ENCODE assay signal across 12 mouse cellular contexts in the genomic region with DNA sequence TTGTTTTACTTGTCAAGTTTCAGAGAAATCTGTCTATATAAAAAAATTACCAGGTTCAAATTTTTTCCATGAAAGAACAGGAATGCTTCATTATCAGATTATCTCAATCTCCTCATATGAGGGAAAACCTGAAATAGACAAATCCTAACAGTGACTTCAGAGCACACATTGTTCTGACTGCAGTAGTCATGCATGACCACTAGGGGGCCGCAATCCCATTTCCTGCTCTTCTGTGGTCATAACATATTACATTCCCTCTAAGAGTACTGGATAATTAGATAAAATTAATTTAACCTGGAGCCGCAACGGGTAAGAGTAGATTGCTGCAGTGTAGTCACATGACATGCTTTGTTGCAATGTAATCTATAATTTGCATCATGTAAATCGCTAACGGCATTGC. TPM values are rescaled to one million over a fixed set of nuclear protein-coding genes. Genes with fewer than 3 reads are reported as not detected.
A peak's percentile ranks its signal among the peaks of the same experiment; 100 is the strongest.
DNase-seq lines count a peak whose midpoint lies in the region; ATAC-seq and TF ChIP-seq lines count a peak whose summit lies in the region.
"Had no signal": no experiment of that assay in that cellular context is flagged by ENCODE, and none has a peak within 500 bp of the region (broad histone marks: within the 10 kb centered on the region; RNA-seq: fewer than 3 reads in every experiment).

No protein-coding gene starts in this region.

- no peaks in the 10 kb centered on the region for H3K36me3 ChIP-seq in kidney, postnatal 0 days (ENCODE audit: insufficient read depth, low read length)
- H3K36me3 ChIP-seq in kidney, embryonic 16.5 days (ENCODE audit: insufficient read depth, low read length), result no peaks in the 10 kb centered on the region
- no peaks in the 10 kb centered on the region for H3K36me3 ChIP-seq in stomach, postnatal 0 days (ENCODE audit: control insufficient read depth, insufficient read depth, low read length)
- H3K36me3 ChIP-seq in forebrain, embryonic 16.5 days (ENCODE audit: control insufficient read depth, insufficient read depth), result no peaks in the 10 kb centered on the region
- H3K36me3 ChIP-seq: embryonic facial prominence, embryonic 15.5 days had no signal

- TF ChIP-seq EP300 in stomach, postnatal 0 days (optimal IDR thresholded peaks at IDR 0.05), result no peak

- H3K9me3 ChIP-seq in kidney, postnatal 0 days (replicated peaks; ENCODE audit: low read length), result no peaks in the 10 kb centered on the region
- H3K9me3 ChIP-seq in kidney, embryonic 16.5 days (ENCODE audit: low read length), result no peaks in the 10 kb centered on the region
- H3K9me3 ChIP-seq in stomach, postnatal 0 days (ENCODE audit: control insufficient read depth, low read length), result no peaks in the 10 kb centered on the region
- H3K9me3 ChIP-seq in forebrain, embryonic 16.5 days (ENCODE audit: control insufficient read depth, low read length), result no peaks in the 10 kb centered on the region
- H3K9me3 ChIP-seq: embryonic facial prominence, embryonic 15.5 days had no signal

- H3K27ac ChIP-seq in kidney, postnatal 0 days, result no peak overlapping the region
- no peak overlapping the region for H3K27ac ChIP-seq in kidney, embryonic 16.5 days (ENCODE audit: low read length)
- H3K27ac ChIP-seq in stomach, postnatal 0 days (replicated peaks), result no peak overlapping the region
- H3K27ac ChIP-seq in forebrain, embryonic 16.5 days (ENCODE audit: low read length), result no peak overlapping the region
- H3K27ac ChIP-seq: embryonic facial prominence, embryonic 15.5 days had no signal

- no peaks in the 10 kb centered on the region for H3K27me3 ChIP-seq in kidney, postnatal 0 days (ENCODE audit: insufficient read depth, low read length)
- H3K27me3 ChIP-seq in kidney, embryonic 16.5 days (ENCODE audit: insufficient read depth, low read length), result no peaks in the 10 kb centered on the region
- H3K27me3 ChIP-seq in stomach, postnatal 0 days (ENCODE audit: control insufficient read depth, insufficient read depth, low read length), result no peaks in the 10 kb centered on the region
- no peaks in the 10 kb centered on the region for H3K27me3 ChIP-seq in forebrain, embryonic 16.5 days (replicated peaks; ENCODE audit: control insufficient read depth, insufficient read depth, low read length)
- H3K27me3 ChIP-seq: embryonic facial prominence, embryonic 15.5 days had no signal

- no peak overlapping the region for H3K4me3 ChIP-seq in kidney, postnatal 0 days (replicated peaks; ENCODE audit: low read depth, low read length)
- H3K4me3 ChIP-seq in kidney, embryonic 16.5 days (ENCODE audit: low read length), result no peak overlapping the region
- no peak overlapping the region for H3K4me3 ChIP-seq in stomach, postnatal 0 days (ENCODE audit: low read depth, low read length)
- H3K4me3 ChIP-seq in forebrain, embryonic 16.5 days (replicated peaks; ENCODE audit: low read length), result no peak overlapping the region
- H3K4me3 ChIP-seq: embryonic facial prominence, embryonic 15.5 days had no signal

- H3K4me1 ChIP-seq in kidney, postnatal 0 days (replicated peaks; ENCODE audit: insufficient read depth, low read length), result no peaks in the 10 kb centered on the region
- no peaks in the 10 kb centered on the region for H3K4me1 ChIP-seq in kidney, embryonic 16.5 days (ENCODE audit: insufficient read depth, low read length)
- no peaks in the 10 kb centered on the region for H3K4me1 ChIP-seq in stomach, postnatal 0 days (replicated peaks; ENCODE audit: control insufficient read depth, insufficient read depth)
- no peaks in the 10 kb centered on the region for H3K4me1 ChIP-seq in forebrain, embryonic 16.5 days (replicated peaks; ENCODE audit: control insufficient read depth, insufficient read depth, low read length)
- H3K4me1 ChIP-seq: embryonic facial prominence, embryonic 15.5 days had no signal

- H3K4me2 ChIP-seq in kidney, postnatal 0 days (ENCODE audit: low read length), result no peak overlapping the region
- H3K4me2 ChIP-seq in kidney, embryonic 16.5 days (replicated peaks; ENCODE audit: low read depth, low read length), result no peak overlapping the region
- no peak overlapping the region for H3K4me2 ChIP-seq in stomach, postnatal 0 days (replicated peaks; ENCODE audit: low read depth)
- no peak overlapping the region for H3K4me2 ChIP-seq in forebrain, embryonic 16.5 days (ENCODE audit: low read length)
- H3K4me2 ChIP-seq: embryonic facial prominence, embryonic 15.5 days had no signal

- peak; percentile 70 for TF ChIP-seq CTCF in kidney, postnatal 0 days (IDR thresholded peaks at IDR 0.05; ENCODE audit: low read depth)
- TF ChIP-seq CTCF in stomach, postnatal 0 days (IDR thresholded peaks at IDR 0.05; ENCODE audit: low read depth), result peak; percentile 70

- WGBS in kidney, postnatal 0 days, result 65% methylated on average over 5 of the region's 5 CpGs
- WGBS in kidney, embryonic 16.5 days, result 65% methylated on average over 5 of the region's 5 CpGs
- WGBS in stomach, postnatal 0 days, result 59% methylated on average over 5 of the region's 5 CpGs
- 59% methylated on average over 5 of the region's 5 CpGs for WGBS in forebrain, embryonic 16.5 days

- ATAC-seq in kidney, postnatal 0 days (replicated peaks; ENCODE audit: low FRiP score, low read depth), result no peak
- no peak for ATAC-seq in kidney, embryonic 16.5 days (ENCODE audit: low FRiP score, low TSS enrichment)
- ATAC-seq in stomach, postnatal 0 days (ENCODE audit: low FRiP score, low TSS enrichment), result no peak
- no peak for ATAC-seq in forebrain, embryonic 16.5 days

- DNase-seq in adrenal gland, postnatal 25 days, result peak; percentile 2
- DNase-seq in adrenal gland, postnatal 4 days (ENCODE audit: low spot score in 2 of 2), result no peak
- peak; percentile 22 for DNase-seq in kidney, postnatal 0 days (ENCODE audit: low spot score)
- DNase-seq in thymus, postnatal 4 days, result peak; percentile 7
- no peak for DNase-seq in thymus, postnatal 14 days
- no peak for DNase-seq in stomach, postnatal 0 days (ENCODE audit: low spot score)
- DNase-seq: heart, adult 11 months; right cerebral cortex, adult 18-20 months had no signal

- no peak overlapping the region for H3K9ac ChIP-seq in kidney, postnatal 0 days (ENCODE audit: low read depth, low read length)
- no peak overlapping the region for H3K9ac ChIP-seq in kidney, embryonic 16.5 days (replicated peaks; ENCODE audit: low read length)
- no peak overlapping the region for H3K9ac ChIP-seq in stomach, postnatal 0 days (ENCODE audit: low read length)
- H3K9ac ChIP-seq in forebrain, embryonic 16.5 days (replicated peaks; ENCODE audit: low read depth, low read length), result no peak overlapping the region
- H3K9ac ChIP-seq: embryonic facial prominence, embryonic 15.5 days had no signal

RNA-seq across cellular contexts. Expression of a gene that starts 17.6 kb away (rescaled TPM):
- not detected in 2 replicates for total RNA-seq in adrenal gland, postnatal 25 days (2021)
- total RNA-seq in adrenal gland, postnatal 4 days (2021), result under 1 TPM in 1 of 2 experiments, not detected in 1; 0.11 TPM
- polyA plus RNA-seq in kidney, postnatal 0 days (2015; fragmentation: Nextera tagmentation; extraction: Ambion mirVana), result 0.03 and 0.05 TPM in 2 replicates
- polyA plus RNA-seq in kidney, embryonic 16.5 days (2015; fragmentation: Nextera tagmentation; extraction: Ambion mirVana), result not detected in 2 replicates
- 0.08 and 0.24 TPM in 2 replicates for polyA plus RNA-seq in stomach, postnatal 0 days (2015; fragmentation: Nextera tagmentation; extraction: Ambion mirVana)
- 4.0 and 5.6 TPM in 2 replicates for polyA plus RNA-seq in forebrain, embryonic 16.5 days (2015; fragmentation: Nextera tagmentation; extraction: Ambion mirVana)
- total RNA-seq: monocyte, adult 5-6 weeks had no signal

Comparison
In these comparisons a context has a peak if more than half of its experiments do, and no peak if none do; other contexts are left out.
1. DNase-seq: peak in adrenal gland, postnatal 25 days (single experiment), kidney, postnatal 0 days (single experiment) and thymus, postnatal 4 days (single experiment); none in adrenal gland, postnatal 4 days (0 of 2), thymus, postnatal 14 days (single experiment) and stomach, postnatal 0 days (single experiment).